Mouse (Mus musculus): ENCODE results near the gene Kctd17.
A peak's percentile ranks its signal among the peaks of the same experiment; 100 is the strongest.

Gene Kctd17

DNA sequence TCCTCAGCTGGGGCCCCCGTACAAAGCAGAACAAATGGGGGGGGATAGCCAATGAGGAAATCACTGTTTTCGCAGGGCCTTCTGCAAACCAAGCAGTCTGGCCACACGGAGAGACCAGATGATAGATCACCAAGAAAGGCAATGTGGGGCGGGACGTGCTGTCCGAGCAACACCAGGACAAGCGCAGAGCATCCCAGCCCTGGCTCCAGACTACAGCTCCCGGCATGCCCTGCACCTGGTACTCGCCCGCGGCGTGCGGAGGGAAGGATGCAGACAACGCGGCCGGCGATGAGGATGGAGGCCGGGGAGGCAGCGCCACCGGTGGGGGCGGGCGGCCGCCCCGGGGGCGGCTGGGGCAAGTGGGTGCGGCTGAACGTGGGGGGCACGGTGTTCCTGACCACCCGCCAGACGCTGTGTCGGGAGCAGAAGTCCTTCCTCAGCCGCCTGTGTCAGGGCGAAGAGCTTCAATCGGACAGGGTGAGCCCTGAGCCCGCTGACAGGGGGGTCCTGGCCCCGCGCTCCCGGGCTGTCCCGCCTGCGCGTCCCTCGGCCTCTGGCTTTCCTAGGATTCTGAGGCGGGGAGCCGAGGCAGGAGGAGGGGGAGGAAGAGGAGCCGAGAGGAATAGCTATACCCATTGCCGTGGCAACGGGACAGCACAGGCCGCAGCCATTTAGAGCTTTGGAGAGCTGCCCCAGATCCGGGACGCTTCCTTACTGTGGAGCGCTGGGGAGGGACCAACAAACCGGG, at the start of gene Kctd17:
TSS of gene Kctd17 (plus strand) at position 174 of the 748 bp plus-strand sequence.
- peak; percentile 52 to 76 for DNase-seq (ENCODE audit: low spot score in 2 of 2)

DNA sequence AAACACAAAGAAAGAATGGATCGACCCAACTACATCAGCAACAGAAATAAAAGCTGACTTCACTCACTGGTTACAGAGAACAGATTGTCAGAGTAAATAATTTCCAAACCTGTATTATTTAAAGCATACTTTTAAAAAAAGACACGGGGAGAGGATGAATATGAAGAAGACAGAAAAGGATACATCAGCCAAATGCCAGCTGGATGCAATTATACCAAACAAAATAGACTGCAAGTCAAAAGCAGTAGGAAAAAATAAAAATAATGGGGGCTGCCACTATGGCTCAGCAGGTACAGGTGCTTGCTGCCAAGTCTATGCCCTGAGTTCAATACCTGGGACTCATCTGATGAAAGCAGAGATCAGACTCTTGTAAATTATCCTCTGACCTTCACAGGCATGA, 48.2 kb upstream of the Kctd17 start:
- no peak for DNase-seq (ENCODE audit: low spot score in 2 of 2)

DNA sequence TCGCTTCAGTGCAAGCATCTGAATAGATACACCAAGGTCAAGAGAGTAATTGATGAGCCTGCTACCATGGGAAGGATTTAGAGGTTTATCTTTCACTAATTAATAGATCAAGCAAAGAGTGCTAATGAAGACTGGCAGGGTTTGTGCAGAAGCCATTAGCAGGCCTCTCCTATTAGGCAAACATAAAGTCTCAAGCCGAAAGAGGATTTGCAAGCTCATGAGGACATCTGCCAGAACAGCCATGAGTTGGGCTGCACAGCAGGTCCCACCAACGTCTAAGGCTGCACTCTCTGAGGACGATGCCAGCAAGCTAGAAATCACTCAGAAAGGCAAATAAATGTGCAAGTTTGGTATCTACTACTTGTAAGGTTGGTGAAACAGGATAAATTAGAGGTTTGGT, 47.6 kb upstream of the Kctd17 start:
- no peak for DNase-seq (ENCODE audit: low spot score in 2 of 2)

DNA sequence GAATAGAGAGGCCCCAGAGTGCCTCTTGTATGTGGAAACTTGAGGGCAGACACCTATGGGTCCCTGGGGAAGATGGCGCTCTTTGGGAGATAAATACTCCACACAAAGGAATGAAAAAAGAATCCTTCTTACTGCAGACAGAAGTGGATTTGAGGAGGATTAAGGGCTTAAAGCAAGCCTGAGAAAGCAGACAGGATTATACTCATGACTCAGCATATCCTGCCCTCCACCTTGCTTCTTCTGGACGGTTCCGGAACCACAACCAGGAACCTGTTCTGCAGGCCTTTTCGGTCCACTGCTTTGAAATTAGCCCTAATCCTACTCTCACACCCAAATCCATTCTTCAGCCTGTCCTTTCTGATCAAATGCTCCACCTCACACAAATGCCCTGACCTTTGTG, 46.2 kb upstream of the Kctd17 start:
- DNase-seq (ENCODE audit: low spot score in 2 of 2) = peak in 1 of 2 experiments; percentile 31

DNA sequence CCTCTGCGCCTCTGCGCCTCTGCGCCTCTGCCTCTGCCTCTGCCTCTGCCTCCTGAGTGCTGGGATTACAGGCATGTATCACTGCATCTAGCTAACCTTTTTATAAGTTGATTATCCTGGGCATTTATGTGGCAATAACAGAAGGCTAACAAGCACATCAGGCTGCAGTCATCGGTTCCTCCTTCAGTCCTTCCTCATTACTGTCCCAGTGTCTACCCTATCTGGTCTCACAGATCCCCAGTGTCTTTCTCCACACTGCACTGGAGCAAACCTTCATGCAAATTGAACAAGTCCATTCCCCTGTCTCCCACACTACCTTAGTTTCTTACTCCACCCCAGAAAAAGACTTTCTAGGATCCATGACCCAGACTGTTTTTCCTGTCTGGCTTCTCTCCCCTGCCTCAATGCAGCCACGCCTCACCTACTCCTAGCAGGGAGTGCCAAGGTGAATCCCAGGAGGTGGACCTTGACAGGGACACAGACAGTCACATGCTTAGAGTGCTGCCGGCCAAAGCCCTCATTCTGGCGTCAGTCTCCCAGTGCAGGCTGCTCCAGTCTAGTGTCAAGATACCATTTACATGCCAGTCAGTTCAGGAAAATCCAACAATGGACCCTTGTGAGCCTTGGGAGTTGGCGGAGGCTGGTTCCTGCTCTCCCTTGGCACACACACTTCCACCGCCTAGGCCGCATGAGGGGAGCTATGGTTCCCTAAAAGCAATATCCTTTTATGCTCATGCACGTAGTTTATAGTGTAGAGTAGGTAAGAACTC, 44.7 kb upstream of the Kctd17 start:
- no peak for DNase-seq (ENCODE audit: low spot score in 2 of 2)

DNA sequence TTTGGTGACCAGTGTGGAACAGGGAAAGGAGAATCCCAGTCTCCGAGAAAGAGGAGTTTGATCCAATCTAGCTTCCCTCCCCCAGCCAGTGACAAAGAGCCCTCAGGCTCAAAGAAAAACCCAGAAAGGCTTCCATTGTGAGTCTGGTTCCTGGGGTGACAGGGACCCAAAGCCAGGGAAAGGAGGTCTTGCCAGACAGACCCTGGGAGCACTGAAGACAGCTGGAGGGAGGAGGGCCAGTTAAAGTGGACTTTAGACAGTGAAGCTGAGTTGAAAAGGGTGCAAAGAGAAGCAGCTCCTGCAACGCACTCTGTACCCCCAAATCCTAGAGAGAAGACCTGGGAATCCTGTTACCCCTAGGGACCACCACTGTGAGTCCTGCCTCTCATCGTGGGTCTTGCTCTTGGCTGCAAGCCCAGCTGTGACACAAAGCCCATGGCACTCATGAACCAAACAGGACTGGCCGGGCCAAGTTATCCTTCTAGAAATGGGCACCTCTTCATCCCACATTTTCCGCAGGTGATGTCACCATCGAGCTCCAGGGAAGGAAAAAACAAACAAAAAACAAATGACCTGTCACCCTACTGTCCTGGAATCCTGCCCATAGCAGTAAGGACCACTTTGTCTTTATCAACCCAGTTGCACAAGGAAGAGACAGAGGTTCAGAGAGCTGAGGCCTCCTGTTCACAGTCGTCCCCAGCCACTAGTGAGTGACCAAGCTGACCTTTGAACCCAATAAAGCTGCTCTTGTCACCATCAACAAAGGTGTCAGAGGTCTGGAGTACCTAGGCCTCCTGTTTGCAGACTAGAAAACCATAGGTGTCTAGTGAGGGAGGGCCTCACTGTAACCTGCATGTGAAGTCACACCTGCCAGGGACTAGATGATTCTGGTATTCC, 43.9 kb upstream of the Kctd17 start:
- DNase-seq (ENCODE audit: low spot score in 2 of 2) = no peak

DNA sequence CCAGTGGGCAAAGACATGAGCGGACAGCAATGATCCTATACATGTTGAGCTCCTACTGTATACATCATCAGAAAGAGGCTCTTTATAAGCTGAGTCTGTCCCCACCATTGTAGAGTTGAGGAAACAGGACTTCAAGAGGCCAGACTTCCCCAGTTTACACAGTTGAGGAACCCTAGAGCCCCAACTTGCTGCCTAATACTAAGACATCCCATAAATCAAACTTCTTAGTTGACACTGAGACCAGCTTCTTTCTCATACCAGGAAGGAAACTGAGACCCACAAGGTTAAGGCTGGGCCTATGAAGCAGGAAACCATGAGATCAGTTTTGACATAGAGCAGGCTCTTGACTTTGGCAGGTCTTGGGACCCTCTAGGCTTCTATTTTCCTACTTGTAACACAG, 42.8 kb upstream of the Kctd17 start:
- no peak for DNase-seq (ENCODE audit: low spot score in 2 of 2)

DNA sequence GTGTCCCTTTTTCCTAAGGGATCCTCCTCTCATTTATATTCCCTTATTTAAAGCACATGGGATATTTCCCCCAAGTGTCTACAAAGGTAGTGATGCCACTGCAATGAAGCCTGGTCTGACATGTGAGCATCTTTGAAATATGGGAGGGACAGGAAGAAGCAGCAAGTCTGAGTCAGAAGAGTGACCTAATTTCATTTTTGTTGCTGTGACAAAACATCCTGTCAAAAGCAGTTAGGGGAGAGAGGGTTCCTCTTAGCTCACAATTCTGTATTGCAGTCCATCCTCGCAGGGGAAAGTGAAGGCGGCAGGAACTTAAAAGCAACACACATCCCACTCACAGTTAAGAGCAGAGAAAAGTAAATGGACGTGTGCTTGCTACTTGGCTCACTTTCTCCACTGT, 37.5 kb upstream of the Kctd17 start:
- DNase-seq (ENCODE audit: low spot score in 2 of 2) = no peak

DNA sequence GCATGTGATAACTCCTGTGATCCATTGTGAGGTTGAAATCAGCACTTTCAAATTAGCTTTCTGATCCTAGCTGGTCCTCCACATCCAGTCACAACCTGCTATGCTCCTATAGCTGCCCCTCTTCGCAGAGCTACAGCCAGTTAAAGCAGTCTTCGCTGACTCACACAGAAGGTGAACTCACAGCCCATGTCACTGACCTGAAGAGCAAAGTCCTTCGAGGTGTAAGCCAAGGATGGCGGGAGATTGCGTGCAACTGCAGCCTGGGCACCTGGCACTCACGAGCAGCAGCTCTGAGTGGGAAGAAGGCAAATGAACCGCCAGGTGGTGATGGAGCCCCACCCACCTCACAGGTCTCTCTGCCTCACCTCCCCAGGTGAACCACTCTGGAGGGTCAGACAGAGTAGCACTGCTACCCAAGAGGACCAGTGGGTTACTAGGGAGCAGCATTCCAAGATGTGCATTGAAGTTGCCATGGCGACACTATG, 32.8 kb upstream of the Kctd17 start, which contains the start of gene Tex33:
TSS of gene Tex33 (minus strand) at position 435 of the 485 bp plus-strand sequence.
- no peak for DNase-seq (ENCODE audit: low spot score in 2 of 2)

DNA sequence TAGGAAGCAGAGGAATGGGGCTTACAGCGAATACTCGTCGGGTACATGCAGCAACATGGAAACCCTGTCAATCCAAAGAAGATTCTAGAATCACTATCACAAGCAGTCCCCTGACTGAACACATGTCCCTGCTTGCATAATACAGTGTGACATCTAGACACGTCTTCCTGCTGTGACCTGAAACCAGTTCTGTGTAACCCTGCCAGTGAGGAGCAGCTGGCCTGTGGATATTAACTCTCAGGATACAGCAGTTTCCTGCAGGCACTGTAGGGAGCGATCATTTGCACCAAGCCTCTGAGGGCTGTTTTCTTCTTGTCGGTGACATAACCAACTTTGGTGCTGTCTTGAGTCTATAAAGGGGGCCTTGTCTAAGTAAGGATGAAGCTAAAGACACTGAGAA, 27.0 kb upstream of the Kctd17 start:
- no peak for DNase-seq (ENCODE audit: low spot score in 2 of 2)

DNA sequence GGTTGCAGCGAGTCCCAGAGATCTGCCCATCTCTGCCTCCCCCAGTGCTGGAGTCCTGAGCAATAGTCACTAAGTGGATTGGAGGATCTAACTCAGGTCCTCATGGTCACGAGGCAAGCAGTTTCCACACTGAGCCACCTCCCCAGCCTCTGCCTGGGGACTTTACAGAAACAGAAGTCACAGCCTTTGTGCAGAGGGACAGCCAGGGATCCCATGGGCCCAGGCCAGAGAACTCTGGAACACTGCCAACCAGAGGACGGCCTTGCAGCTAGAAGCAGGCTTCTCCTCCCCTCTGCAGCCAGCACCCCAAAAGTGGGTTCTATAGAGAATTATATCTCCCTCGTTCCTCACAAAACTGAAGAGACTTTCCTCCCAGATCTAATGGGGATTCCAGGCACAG, 26.4 kb upstream of the Kctd17 start:
- peak in 1 of 2 experiments; percentile 66 for DNase-seq (ENCODE audit: low spot score in 2 of 2)

DNA sequence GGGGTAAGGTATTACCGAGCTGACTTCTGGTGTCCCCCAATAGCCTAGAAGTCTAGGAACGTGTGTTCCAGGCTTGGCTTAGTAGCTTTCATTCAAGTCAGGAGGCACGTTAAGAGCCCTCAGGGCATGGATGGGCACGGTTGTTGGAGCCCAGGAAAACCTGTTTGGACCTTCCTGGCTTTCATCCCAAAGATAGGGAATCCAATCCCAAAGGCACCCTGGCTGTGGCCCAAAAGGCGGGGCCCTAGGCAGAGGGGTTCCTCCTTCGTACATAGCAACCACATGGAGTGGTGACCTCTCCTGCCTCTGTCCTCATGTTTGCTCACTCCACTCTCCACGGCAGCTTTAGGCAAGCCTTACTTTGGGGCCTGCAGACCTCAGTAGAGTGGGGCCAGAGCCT, 25.9 kb upstream of the Kctd17 start:
- DNase-seq (ENCODE audit: low spot score in 2 of 2) = no peak

DNA sequence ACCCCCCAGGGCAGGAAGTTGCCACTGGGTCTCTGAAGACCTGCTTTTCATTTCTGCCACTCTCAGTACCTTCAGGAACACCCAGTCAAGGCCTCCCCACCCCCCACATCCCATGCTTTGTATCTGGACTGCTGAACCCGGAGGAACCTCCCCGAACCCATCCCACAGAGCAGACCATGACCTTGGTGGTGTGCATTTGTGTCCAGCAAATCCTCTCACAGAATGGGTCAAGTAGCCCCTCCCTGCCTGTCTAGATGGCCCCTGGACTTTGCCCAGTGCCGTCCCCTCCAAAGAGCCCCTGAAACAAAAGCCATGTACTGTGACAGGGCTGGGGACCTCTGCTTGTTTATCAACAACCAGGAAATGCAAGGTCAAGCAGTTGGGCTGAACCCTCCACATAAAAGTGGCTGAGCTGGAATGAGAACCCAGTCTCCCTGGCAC, 25.0 kb upstream of the Kctd17 start:
- DNase-seq (ENCODE audit: low spot score in 2 of 2) = no peak

DNA sequence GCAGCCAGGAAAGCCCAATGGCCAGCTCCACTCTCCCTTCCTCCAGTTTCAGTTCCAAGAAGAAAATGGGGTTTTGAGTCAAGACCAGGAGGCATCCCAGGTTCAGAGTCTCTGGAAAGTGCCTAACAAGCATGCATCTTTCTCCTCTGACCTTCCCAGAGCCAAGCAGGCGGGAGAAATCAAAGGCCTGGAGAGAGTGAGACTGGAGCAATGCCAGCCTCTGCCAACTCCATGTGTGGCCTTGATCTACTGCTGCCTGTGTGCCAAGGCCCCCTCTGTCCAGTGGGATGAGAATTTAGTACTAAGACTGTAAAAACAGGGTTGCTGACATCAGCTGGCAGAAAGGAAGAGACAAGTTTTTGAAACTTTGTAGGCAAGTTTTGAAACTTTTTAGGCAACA, 24.5 kb upstream of the Kctd17 start:
- peak in 1 of 2 experiments; percentile 73 for DNase-seq (ENCODE audit: low spot score in 2 of 2)

DNA sequence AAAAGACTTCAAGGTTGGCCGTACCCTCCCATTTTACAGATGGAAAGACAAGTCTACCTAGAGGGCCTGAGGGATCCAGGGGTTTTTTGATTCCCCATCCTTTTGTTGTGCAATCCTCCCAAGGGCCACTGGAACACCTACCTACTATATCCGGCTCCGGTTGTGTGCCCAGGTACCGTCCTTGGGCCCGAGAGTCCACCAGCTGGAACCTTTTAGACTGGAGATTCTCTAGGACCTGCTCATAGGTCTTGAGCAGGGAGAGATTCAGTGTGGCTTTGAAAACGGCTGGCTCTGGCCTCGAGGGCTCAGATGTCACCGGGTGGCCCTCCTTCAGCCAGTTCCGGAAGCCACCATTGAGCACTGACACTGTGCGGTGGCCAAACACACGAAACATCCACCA, 23.3 kb upstream of the Kctd17 start:
- DNase-seq (ENCODE audit: low spot score in 2 of 2) = no peak

DNA sequence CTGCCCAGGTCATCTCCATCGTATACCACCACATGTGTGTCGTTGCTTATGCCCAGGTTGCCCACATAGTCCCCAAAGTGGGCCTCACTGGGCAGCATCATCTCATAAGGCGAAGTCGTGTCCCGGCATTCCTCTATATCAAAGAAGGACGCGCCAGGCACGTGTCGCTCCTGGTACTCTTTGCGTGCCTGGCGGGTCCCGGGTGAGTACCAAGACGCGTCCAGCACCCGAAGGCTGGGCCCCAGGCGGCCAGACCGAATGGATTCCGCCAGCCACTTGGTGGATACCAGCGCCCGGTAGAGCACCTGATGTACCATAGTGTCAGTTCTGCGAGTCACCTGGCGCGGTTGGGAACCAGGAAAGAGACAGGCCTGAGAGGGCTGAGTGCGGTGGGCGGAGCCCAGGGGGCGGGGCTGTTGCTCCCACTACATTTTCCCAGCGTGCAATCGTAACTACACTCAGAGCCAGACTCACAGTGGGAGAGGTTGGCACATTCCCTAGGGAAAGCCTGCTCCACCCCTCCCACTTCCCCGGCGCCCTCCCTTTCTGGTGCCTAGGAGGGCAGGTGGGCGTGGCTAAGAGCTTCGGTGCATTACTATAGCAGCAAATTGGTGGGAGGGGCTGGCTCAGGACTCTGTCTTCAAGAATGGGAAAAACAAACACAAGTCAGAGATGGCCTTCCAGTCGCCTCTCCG, 22.7 kb upstream of the Kctd17 start, which contains the start of gene Tst:
TSS of gene Tst (minus strand) at position 391 of the 695 bp plus-strand sequence.
- DNase-seq (ENCODE audit: low spot score in 2 of 2) = peak; percentile 84 to 90

DNA sequence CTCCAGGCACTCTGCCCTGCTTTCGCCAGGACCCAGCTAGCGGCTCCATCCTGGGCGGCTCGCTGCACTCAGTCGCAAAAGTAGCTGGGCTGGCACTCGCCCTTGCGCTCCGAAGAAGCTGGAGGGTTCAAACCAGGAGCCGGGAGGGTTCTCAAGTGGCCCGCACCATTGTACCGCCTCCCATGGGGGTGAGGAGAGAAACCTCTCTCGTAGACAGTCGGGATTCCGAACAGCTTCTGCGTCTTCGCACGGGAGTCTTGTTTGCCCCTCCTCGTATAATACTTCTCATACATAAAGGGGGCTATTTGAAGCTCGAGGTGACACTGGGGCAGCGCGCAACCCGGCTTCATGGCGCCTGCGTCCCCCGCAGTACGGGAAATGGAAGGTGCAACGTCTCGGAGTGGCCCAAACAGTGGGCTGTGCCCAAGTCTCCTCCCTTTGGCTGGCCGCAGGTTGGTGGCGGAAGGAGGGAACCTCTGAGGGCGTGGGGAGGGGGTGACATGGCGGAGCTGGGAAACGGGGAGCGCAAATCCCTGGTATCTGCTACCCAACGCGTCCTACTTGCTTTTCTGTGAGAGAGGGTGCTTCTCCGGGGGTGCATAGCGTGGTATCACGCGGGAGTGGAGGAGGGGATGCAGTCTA, 21.9 kb upstream of the Kctd17 start, which contains the start of gene Mpst:
TSS of gene Mpst (plus strand) at position 124 of the 642 bp plus-strand sequence.
- peak; percentile 90 for DNase-seq (ENCODE audit: low spot score in 2 of 2)

DNA sequence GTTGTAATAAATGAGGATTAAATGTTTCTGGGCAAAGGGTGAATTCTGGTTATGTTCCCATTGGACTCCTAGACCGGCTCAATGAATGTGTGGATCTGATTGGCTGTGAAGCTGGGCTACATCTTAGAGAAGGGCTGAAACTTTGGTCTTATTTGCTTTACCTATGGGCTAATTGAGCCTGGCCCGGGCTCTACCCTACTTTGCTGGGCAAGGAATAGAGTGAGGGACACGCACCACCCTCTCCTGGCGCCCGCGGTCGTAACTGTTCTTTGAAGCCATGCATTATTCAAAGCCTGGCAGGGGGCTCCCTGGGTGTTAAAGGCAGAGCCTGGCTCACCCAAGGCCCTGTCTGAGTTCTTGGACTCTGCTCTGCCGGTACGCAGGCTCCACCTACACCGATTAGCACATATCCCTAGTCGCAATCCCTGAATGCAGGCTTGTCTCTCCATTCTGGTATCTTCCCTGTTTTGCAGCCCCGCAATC, 18.8 kb upstream of the Kctd17 start:
- no peak for DNase-seq (ENCODE audit: low spot score in 2 of 2)

DNA sequence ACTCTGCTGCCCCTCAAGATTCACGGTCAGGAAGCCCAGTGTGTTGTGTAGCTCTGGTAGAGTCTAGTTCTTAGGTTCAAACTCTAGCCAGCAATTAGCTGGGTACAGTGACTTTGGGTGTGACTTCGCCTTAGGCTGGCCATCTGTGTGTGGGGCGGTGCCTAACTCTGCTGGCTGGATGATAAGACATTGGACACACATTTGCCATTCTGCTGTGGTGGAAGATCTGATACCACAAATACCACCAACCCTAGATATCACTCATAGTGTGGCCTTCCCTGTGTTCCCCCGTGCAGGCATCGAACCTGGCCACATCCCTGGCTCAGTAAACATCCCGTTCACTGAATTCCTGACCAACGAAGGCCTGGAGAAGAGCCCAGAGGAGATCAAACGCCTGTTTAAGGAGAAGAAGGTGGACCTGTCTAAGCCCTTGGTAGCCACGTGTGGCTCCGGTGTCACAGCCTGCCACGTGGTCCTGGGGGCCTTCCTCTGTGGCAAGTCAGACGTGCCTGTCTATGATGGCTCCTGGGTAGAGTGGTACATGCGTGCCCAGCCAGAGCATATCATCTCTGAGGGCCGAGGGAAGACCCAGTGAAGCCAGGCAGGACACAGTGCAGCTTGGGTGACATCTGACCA, 15.2 kb upstream of the Kctd17 start:
- DNase-seq (ENCODE audit: low spot score in 2 of 2) = no peak

DNA sequence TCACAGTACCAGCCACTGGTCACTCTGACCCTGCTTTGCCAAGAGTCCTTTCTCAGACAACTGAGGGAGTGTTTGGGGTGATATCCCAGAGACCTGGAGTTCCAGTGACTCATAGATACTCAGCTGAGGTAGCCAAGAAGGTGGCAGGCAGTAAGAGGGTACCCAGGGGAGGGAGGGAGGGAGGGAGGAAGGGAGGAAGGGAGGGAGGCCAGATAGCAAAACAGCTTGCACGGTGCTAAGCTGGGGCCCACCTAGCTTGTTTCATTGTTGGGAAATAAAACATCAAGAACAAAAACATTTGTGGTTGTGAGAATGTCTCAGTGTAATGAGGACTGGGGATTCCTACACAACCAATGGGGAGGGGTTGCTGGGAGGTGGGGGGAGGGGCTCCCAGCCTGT, 14.6 kb upstream of the Kctd17 start:
- DNase-seq (ENCODE audit: low spot score in 2 of 2) = no peak

All from urinary bladder, postnatal 36 days (tissue).